Mouse (Mus musculus) heart, postnatal 36 days (tissue): ENCODE measurements at regions not wholly inside any gene's neighbourhood (a gene's known extent, or its start where the extent isn't known, plus 50 kb on each side); places are given as distances from the start of the nearest gene placed in this dataset.

Source experiments
- DNase-seq, 2 experiments: peaks; one replicate each; pipeline ENCODE4 v3.0.0; 2021 to 2022
- intact Hi-C: fragments of 180-260 bp; cut with DNase I; formaldehyde crosslinking; loops from one replicate; pipeline ENCODE4 v1.15.1; 2025

DNA sequence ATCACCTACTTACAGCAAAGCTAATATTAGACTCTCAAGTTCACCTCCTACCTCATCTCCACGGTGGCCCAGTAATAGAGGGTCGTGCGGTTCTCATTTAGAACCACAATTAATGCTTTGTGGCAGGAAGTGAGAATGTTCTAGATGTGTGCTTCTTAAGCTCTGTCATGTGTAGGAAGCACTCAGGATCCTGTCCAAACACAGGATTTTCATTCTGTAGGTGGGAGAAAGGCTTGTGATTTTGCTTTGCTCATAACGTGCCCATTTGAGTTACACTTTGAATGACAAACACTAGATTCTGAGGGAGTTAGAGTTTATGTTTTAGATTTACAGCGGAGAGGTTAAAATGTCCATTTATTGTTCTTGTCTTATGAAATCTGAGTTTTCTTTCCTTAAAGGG lies 308.0 kb upstream of the Gm15217 start:
- intact Hi-C loops, result no loop called here
- no peak for DNase-seq

DNA sequence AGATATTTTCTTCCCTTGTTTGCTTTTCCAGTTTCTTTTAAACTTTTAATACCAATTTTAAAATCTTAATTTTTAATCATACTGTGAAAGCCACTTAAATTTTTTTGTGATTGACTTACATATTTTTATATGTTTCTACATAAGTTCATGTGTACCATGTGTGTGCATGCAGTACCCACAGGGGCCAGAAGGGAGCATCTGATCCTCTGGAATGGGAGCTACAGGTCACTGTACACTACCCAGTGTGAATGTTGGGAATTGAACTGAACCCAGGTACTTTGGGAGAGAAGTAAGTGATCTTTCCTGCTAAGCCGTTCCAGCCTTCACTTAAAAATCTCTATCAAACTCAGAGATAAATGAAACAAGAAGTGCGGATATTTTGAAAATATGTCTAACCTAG lies 302.5 kb upstream of the Gm15217 start:
- DNase-seq, result peak in 1 of 2 experiments; percentile 12
- intact Hi-C loops, result no loop called here

DNA sequence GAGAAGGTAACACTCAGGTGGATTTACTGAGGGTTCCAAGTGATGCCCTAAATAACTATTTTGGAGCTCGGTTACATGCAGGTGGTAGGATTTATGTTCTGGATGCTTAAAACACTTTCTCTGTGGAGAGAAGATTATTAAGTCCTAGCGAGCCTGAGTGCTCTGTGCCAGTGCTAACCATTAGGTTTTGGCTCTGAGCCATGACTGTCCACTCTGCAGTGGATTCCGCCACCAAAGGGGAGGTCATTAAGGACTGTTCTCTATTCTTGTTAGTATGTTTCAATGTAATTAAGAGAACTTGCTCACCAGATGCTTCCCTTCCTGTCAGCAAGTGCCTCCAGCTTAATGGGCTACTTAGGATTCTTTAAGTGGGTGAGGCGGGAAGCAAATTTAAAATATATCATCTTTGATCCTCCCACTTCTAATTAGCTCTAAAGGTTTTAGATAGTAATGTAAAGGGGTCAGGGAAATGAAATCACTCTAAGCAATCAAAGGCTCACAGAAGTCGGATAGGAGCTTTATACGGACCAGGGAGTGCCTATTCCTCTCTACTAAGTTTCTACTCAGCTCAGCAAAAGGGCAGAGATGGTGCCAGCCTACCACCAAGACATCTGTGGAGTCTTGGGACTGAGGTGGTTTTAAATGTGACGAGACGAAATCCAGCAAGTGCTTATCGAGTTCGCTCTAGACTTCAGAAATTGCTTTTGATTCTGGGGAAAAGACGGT lies 301.6 kb upstream of the Gm15217 start:
- intact Hi-C loops, result no loop called here
- no peak for DNase-seq

DNA sequence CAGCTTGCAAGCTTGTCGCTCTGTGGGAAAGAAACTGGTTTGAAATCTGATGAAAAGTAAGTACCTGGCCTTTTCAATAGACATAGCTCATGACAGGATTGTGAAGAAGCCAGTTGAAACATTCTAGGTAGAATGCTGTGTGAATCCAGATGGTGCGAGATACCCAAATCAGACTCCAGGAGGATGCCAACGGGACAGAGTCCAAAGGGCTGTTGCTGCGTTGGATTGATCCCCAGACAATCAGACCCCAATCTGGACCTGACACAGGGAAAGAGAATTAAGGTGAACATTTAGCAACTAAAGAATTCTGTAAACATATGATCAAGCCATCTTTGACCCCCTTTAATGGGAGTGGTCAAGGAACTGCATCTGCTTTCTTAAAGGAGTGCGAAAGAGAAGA lies 296.6 kb upstream of the Gm15217 start:
- DNase-seq, result no peak
- intact Hi-C loops, result no loop called here

DNA sequence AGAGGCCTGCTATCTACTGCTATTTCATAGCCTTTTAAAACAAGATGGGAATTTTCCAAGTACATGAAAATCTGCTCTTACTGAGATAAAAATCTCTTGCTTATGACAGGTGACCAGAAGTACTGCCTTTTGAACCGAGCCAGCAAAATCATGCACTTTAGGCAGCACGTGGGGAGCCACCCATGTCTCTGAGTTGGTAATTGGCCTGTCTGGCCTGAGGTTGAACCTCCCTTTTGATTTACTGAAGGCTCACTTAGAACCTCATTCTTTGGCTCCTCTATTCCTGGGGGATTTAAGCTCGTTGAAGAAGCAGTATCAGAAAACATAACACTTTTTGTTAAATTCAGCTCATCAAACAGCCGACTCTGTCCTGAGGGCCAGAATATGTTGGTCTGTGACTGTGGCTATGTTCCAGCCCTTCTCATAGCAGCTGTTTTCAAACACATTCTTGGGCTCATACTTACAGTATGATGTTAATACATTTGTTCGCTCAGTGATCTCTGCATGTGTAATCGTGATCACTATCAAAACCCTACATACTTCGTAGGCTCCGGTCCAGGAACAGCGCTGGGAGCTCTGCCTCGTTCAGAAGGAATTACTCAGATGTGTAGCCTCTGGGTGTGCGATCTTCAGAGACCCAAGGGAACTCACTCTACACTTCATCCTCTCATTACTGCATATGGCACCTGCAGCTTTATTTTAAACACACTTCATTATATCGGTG lies 290.1 kb upstream of the Gm15217 start:
- intact Hi-C loops, result no loop called here
- DNase-seq, result no peak

DNA sequence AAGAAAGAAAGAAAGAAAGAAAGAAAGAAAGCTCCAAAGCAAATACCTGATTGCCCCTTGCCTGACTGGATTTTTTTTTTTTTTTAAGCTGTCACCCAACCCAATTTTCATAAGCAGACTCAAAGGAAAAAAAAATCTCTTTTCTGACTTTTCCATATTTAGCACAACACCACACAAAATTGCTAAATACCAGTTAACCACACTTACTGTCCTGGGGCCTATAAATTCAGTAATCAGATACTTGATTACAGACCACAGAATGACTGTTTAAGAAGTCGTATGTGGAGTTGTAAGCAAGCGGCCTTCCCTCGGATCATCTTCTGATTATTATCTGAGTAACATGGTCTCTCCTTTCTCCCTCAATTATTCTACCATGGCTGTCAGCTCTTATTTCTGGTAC lies 263.3 kb upstream of the Gm15217 start:
- no peak for DNase-seq
- intact Hi-C loops, result no loop called here

DNA sequence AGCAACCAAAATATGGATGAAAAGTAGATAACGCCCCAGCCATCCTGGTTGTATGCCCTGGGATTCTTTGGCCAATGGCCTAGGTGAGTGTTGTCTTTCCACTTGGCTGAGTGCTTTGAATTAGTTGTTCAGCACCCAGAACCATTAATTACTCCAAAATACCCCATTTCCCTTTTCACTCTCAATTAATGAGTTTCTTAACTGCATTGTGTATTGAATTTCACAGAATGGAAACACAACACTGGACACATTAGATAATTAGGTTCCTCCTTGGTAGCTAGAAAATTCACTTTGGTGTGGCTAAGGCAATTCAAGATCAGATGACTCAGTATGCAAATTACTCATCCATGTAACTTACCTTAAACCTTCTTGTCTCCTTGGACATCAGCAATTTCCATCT lies 252.7 kb upstream of the Gm15217 start:
- DNase-seq, result no peak
- intact Hi-C loops, result no loop called here

DNA sequence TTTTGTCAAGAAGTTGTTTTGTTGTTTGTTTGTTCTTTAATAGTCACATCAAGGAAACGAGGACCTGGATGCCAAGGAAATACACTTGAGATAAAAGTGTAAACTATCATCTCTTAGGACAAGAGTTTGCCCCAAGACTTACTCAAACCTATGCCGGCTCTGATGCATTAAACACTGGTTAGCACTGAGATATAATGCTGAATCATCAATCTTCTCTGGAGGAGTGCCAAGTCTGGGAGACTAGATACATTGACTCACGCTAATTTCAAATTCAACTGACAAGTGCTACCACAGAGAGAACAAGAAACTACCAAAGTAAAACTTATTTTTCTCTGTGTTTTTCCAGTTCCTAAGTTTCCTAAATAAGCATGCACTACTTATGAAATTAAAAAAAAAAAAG lies 249.5 kb upstream of the Gm15217 start:
- DNase-seq, result no peak
- intact Hi-C loops, result no loop called here

DNA sequence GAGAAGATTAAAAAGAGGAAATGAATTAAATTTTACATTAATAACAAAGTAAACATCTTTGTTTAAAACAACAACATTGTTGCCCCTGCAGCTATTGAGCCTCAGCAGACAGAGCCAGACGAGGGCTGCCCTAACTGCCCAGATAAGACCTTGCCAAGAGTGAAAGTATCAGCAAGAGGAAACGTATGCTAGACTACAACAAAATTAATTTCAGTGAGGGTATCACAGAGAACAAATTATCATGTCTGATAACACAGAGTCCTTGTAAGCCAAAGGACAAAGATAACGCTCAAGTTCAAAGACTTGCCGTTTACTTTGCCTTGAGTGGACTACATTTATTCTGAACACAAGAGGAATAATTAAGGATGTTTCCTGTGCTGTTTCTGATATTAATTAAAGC lies 235.0 kb upstream of the Gm15217 start:
- DNase-seq, result no peak
- intact Hi-C loops, result no loop called here

DNA sequence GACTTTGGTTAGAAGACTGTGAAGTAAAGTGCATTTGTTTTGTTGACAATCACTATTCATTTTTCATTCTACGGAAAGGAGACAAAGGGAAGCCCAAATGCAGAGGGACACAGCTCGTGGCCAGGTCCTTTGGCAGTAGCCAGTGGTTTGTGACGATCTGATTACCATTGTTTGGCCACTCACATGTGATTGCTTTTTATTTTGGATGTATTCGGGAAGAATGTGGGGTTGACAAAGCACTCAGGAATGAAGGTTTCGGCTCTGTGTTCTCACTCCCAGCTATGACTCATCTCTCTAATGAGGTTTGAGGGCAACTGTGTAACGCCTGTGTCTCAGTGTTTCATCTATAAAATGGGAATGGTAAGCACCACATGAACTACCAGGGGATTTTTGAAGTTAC lies 234.5 kb upstream of the Gm15217 start:
- DNase-seq, result peak in 1 of 2 experiments; percentile 13
- intact Hi-C loops, result loop anchor here (5.0 kb wide), 1 partner anchor 243 kb away; no protein-coding TSS in a partner anchor

DNA sequence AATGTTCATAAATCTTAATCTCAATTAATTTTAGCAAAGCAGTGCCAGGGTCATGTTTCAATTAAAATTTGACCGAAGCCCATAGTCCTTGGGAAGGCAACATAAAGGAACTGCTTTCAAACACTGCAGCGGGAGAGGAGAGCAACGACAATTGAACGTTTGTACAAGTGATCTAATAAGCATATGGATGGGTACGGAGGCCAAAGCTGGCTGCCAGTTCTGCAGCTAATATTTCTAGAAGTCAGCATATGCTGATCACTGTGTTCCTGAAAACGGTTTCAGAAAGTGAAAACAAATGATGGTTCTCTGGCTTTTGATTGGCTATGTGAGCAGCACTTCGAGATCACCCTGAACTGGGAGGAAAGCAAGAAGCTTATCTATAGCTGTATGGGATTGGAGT lies 233.6 kb upstream of the Gm15217 start:
- intact Hi-C loops, result loop anchor here (5.0 kb wide), 1 partner anchor 242 kb away; no protein-coding TSS in a partner anchor
- no peak for DNase-seq

DNA sequence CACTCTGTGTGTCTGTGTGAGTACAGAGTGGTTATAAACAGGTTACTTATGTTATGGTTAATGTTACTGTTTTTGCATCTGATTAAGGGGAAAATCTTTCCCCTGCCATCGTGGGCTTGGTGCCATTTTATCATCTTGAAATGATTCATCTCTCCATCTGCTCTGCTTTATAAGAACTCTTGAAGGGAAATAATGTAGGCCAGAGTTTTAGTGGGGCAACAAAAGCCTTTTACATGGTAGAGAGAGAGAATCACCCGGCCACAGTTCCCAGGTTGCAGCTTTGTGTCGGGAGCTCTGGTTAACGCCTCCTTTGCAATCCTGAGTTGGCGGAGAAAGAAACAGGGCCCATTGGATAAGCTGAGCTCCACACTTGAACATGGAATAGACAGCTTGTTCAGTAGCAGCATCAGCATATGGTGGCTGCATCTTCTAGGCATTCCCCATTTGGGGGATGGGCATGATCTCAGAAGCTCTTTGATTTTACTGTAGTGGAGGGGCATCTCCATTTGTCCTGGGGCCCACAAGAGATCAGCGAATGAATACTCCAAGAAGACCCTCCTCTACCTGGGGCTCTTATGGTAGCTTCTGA lies 230.0 kb upstream of the Gm15217 start:
- intact Hi-C loops, result loop anchor here (5.0 kb wide), 1 partner anchor 238 kb away; no protein-coding TSS in a partner anchor
- no peak for DNase-seq

DNA sequence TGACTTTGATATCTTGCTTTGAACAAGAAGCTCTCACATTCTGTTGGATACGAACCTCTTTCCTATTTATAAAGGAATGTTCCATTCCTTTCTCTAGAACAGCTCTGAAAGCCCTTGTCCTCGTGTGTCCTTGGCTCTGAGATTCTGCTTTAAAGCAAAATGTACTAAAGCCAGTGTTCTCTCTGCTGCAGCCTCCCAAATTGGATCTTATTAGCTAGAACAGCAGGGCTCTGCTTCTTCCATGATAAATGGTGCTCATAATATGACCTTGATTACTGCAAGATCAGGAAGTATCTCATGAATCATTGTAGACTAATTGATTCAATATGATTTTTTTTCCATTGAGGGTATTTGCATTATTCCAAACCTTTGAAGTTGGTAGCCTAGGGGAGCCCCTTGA lies 220.5 kb upstream of the Gm15217 start:
- no peak for DNase-seq
- intact Hi-C loops, result no loop called here

DNA sequence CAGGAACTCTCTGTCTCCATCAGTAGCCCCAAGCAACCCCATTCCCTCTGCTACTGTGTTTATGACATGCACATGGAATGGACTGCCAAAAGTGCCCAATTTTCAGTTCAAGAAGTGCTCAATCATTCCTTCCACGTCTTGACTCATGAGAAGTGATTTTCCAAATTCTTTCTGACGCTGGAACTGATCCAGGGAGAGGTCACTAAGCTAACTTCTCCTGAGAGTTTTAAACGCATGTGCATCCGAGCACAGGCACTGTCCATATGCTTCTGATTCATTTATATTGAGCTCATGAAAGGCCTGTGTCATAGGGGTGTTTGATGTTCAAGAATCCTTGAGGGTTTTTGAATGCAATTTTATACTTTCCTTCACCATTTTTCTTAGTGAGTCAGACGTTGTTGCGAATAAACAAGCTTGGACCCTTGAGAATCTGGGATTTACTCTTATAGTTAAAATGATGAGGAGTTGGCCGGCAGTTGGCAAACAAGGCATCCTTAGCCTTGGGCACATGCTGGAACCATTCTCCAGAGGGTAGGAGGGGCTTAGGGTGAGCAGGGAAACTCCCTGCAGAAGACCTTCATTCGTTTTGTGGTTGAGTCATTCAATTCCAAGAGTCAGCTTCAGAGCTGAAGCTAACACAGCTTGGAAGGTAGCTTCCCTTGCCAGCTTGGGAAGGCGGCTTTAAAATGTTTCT lies 206.9 kb upstream of the Gm15217 start:
- intact Hi-C loops, result no loop called here
- DNase-seq, result no peak

DNA sequence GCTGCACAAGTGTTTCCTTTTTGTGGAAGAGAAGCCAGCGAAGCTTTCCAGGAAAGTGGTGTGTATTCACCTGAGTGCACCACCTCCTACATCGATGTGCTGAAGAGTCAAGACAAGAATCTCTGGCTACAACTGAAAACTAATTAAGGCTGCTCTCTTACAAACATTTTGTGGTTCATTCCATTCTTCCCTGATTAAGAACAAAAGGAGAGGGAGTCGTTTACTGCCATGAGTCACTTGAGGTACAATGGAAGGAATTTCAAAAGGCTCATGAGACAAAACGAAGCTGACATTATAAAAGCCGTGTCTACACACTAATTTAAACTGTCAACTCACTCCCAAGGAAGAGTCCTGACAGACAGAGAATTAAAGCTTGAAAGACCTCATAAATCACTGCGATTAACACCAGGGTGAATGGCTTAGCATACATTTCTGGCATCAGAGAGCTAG lies 206.3 kb upstream of the Gm15217 start:
- intact Hi-C loops, result no loop called here
- no peak for DNase-seq

DNA sequence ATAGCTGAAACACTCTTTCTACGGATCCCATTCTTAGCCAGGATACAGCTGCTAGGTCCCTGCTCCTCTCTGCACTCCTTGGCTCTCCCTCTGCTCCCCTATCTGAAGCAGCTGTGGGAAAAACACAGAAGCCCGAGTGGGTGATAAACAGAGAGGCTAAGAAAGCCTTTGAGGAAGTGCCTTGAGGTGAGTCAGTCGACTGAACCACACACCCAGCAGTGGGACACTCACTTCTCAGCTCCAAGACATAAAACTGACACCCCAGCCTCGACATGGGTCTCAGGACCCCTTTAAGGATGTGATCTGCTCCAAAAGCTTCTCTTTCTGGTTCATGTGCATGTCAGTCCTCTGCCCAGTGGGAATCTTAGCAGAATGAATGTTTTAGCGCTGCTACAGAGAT lies 204.8 kb upstream of the Gm15217 start:
- no peak for DNase-seq
- intact Hi-C loops, result no loop called here

DNA sequence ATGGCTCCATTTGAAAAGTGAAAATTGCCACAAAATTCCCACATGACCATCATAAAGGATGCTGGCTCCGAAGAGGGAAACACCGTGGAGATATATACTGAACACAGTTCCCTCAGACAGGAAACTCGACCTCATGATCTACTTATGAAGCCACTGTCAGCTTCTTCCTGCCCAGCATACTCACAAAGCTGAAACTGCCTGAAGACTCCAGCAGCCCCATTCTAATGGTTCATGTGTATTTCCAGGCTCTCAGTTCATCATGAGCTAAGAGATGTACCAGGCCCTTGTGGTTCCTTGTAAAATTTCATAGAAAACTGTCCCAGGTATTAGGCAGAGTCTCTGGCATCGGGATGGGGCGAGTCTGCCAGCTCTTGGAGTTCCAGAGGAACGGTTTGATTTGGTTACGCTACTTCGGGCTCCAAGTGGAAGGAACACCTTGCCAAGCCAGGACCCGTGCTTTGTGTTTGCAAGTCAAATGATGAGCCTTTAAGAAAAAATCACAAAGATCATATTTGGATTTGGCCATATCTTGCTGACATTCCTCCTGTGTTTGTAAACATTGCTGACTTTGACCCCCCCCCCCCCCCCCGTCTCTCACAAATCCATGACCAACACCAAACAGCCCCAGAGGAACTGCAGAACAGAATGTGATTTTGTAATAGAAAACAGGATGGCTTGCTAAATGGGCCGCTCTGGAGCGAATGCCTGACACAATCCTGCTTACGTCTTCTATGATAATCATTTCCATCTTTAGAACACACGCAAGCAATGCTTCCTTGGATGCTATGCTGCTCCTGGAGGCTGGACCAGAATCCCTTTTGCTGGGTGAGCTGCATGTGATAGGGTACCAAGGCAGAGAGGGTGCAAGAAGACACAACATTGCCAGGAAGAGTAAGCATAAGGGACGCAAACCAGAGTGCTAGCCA lies 203.7 kb upstream of the Gm15217 start:
- DNase-seq, result no peak
- intact Hi-C loops, result no loop called here

DNA sequence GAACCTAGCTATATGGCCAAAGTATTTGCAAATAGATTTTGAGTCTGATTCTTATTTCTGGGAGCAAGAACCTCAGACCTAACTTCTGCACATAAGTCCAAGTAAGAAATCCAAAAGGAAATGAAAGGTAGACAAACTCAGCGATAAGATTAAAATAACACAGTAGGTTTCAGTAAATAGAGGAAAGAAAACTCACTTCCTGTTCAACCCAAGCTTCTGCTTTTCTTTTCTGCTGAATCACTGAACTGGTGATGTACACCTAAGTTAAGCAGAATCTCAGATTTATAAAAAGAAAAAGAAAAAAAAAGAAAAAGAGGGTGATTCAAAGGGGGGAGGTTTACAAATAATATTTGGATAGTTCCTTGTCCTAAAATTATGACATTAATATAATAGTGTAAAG lies 200.2 kb upstream of the Gm15217 start:
- intact Hi-C loops, result no loop called here
- no peak for DNase-seq

DNA sequence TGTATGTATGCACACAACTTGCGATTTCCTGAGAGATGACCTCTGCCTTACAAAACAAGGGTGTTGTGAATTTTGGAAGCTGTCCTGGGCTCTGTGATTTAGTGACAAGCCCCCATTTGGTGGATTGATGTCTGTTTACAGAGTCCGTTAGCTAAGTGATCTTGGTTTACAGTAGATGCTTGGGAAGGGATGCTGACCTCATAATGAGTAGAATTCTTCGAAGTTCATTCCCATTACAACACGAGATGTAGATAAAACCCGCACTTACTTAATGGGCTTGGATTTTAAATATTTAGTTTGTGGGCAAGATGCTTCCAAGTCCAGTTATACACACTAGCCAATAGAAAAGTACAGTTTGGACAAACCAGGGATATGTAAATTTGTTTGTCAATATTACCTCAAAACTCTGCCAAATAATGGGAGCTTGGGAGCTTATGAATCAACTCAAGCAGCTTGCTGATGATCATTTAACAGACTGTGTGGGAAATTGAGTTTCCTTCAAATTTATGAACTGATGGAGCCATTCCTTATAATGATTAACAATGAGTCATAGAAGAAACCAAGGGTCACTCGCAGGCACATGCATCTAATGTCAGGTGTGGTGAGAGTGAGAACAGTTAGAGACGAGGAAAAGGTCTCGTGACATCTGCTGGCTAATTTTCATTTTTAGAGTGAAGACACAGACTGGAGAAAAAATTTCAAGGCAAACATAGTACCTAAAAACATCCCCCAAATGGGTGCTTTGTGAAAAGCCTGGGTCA lies 187.4 kb upstream of the Gm15217 start:
- intact Hi-C loops, result no loop called here
- DNase-seq, result no peak
